Mouse (Mus musculus) telencephalon, adult 2 months (tissue): ENCODE measurements at regions not wholly inside any gene's neighbourhood (a gene's known extent, or its start where the extent isn't known, plus 50 kb on each side); places are given as distances from the start of the nearest gene placed in this dataset.

Experiments
- DNase-seq: peaks from one replicate; pipeline ENCODE4 v3.0.0-alpha.2; 2011; ENCODE audit warnings: low read depth, low spot score

- DNase-seq: no peak
Measured at GRCm38 (mm10) chr5:79679051-79679450, 1340.9 kb upstream of the Adgrl3 start.

GRCm38 (mm10) chr5:79680321-79680720, 1339.6 kb upstream of the Adgrl3 start:
- no peak for DNase-seq

- DNase-seq: peak; percentile 80
Measured at GRCm38 (mm10) chr5:79706631-79707030, 1313.3 kb upstream of the Adgrl3 start.

GRCm38 (mm10) chr5:79734885-79735284, 1285.1 kb upstream of the Adgrl3 start:
- peak; percentile 1 for DNase-seq

- peak; percentile 4 for DNase-seq
Measured at GRCm38 (mm10) chr5:79784391-79784790, 1235.5 kb upstream of the Adgrl3 start.

GRCm38 (mm10) chr5:79826531-79826930, 1193.4 kb upstream of the Adgrl3 start:
- no peak for DNase-seq

GRCm38 (mm10) chr5:79846456-79846855, 1173.5 kb upstream of the Adgrl3 start:
- DNase-seq: peak; percentile 11

- DNase-seq: peak; percentile 18
Measured at GRCm38 (mm10) chr5:79855866-79856265, 1164.1 kb upstream of the Adgrl3 start.

GRCm38 (mm10) chr5:79900713-79901112, 1119.2 kb upstream of the Adgrl3 start:
- peak; percentile 45 for DNase-seq

- DNase-seq: peak; percentile 32
Measured at GRCm38 (mm10) chr5:79905341-79905740, 1114.6 kb upstream of the Adgrl3 start.
